Mouse (Mus musculus) cerebellum, adult 2 months (tissue): ENCODE measurements around the gene Calm5.

Experiments
- CTCF ChIP-seq: fragments of 200-500 bp; IDR thresholded peaks from 2 replicates; pipeline ENCODE4 v1.5.1; 2011; ENCODE audit warnings: low read depth, mild to moderate bottlenecking, control low read depth, low read length, moderate library complexity, borderline replicate concordance; ENCODE audit not compliant: insufficient read depth
- POLR2A ChIP-seq: fragments of 200-500 bp; IDR thresholded peaks from 2 replicates; pipeline ENCODE4 v1.6.1; 2011; ENCODE audit warnings: low read length, control low read depth, borderline replicate concordance; ENCODE audit not compliant: insufficient read depth

- no peak for TF ChIP-seq CTCF
- TF ChIP-seq POLR2A, result no peak
Observed at GRCm38 (mm10) chr13:3862922-3863580, 9.1 kb downstream of the Calm5 start.
